Mouse (Mus musculus) right cerebral cortex, adult 18-20 months (tissue): Measurements from ENCODE around the gene 5330417H12Rik.

Experiments
- DNase-seq: peaks from one replicate; pipeline ENCODE4 v3.0.0; 2022; ENCODE audit warnings: mixed read lengths

5330417H12Rik gene

DNA sequence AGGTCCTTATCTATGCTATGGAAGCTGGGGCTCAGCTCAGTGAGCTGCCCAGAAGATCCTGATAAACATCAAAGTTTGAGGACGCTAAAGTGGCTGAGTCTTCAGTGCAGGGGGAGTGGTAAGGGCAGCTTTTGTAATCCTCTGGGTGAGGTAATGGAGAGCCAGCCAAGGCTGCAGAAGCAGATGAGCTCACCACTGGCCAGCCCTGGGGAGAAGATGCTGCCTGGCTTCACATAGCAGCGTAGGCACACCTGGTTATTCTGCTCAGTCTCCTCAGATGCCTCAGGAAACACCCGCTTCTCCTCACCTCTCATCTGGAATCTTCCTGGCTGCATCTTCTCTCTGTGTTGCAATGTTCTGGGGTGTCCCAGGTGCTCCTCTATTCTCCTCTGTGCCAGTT, 529 bp downstream of the 5330417H12Rik start:
- no peak for DNase-seq

DNA sequence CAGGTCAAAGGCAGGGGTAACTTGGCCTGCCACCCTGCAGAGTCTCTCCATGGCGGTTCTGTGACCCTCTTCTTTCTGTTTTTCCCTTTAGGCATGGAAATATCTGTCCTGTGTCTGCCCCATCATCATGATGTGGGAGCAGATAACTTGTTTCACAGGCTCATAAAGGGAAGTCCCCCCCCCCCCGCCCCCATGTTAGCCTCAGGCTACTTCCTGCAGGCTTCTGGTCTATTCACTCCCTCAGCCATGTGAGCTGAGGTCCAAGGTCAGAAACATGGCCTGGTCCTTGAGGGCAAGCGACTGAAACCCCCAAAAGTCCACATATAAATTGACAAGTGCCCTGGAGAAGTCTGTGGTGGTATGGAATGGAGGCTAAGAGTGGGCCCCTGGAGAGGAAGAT, 4.8 kb downstream of the 5330417H12Rik start:
- DNase-seq: no peak

DNA sequence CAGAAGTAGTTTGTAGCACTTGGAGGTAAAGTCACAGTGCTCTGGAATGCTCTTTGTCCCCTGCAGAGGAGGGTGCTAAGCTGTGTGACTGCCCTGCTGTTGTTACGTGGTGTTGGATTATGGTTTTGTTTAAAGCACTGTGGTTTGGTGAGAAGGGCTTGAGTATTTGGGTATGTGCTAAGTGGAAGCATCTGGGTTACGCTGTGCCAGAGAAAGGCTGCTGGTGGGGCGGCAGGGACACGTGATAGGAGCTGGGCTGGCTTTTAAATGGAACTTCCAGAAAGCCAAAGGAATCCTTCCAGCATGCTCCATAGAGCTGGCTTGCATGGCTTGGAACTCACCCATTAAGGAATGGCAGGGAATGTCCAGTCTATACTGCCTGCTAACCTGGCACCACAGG, 5.7 kb downstream of the 5330417H12Rik start:
- no peak for DNase-seq

DNA sequence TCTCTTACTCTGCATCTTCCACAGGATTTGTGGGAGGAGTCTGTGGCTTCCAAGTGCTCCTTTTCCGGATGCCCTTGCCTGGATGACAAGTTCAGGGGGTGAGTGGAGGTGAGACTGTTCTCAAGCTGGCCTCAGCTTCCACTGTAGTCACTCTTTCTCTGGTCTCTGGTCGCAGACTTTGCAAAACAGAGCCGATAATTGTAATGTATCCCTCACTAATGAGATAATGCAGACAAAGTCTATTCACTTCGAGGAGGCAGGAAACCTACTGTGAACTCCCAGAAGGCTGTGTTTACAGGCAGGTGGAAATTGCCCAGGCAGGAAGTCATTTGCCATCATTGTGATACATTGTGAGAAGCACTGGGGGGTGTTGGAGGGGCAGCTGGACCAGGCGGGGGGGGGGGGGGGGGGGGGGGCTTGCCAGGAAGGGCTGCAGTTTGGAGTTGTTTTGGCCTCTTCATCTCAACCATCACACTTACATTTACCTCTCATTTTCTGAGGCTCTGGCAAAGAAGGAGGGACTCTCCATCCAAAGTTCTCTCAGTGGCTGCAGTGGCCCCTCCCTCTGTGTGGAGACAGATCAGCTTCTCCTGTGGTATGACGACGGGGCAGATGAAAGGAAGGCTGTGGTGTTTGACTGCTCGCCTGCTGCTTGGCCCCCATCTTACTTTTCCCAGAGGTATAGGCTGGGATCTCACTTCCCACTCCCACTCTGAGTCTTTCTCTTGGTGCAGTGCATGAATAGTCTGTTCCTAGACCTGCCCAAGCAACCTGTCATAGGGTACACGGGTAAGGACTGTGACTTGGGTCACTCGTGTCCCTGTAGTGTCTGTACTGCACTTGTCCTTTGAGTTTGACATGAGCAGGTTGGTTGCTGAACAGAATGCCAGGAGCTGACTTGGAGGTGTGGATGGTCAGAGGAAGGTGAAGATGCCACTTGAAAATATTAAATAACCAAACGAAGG, 6.7 kb downstream of the 5330417H12Rik start:
- no peak for DNase-seq

DNA sequence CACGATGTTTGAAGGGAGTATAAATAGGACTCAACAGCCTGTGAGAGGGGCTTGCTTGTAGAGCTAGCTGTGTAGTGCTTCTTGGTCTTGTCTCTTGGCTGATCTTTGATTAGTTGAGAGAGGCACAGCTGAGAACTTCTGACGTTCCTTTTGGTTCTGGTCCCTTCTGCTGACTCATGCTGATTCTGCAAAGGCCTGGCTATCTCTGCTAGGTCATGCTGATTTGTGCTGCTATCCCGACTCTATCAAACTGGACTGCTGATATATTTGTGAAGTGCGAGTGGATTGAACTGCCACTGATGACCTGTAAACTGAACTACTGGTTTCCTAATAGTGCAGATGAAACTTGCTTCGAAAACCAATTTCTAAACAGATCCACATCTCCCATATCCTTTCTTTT, 14.1 kb downstream of the 5330417H12Rik start:
- DNase-seq: no peak

DNA sequence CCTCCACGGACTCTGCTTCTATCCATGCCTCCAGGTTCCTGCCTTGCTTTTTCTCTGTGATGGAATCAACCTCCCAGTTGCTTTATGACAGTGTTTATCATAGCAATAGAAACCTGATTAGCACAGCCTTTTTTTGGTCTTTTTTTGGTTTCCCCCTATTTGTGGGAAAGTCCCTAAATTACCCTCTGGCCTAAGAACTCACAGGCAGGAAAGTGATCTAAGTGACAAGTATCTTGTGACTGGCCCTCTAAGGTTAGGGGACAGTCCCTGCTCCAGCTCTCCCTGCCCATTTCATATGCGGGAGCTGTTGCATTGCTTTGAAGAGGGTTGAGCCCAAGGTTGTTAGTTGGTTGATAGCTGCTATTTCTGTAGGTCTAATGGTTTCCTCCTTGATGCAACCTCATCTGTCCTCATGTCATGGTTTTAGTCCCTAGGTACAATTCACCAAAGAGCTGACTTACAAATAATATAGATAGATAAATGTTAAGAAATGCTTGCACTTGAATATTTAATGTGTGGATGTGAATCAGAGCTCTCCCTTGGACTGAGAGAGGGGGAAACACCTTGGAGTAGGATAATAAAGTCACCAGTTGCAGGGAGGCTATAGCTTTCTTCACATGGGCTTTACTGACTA, 15.2 kb downstream of the 5330417H12Rik start:
- DNase-seq: no peak

- no peak for DNase-seq
Observed at GRCm38 (mm10) chr7:107607766-107608165, 17.2 kb downstream of the 5330417H12Rik start.

DNA sequence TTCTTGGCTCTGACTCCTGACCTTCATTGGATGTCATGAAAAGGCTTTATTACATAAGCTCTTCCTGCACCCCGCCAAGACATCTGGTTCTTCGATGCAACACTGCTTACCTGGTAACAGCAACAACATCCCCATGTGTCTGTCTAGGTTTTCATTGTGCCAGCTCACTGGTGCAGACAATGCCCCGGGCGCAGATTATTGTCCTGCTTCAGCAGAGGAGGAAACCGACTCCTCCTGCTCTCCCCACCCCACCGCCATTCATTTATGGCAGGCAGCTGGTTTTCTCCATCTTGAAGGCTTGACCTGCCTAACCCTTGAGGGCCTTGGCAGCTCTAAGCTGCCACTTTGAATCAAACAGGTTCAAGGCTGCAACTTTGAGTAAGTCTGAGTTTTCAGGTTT, 22.0 kb downstream of the 5330417H12Rik start:
- DNase-seq: no peak

DNA sequence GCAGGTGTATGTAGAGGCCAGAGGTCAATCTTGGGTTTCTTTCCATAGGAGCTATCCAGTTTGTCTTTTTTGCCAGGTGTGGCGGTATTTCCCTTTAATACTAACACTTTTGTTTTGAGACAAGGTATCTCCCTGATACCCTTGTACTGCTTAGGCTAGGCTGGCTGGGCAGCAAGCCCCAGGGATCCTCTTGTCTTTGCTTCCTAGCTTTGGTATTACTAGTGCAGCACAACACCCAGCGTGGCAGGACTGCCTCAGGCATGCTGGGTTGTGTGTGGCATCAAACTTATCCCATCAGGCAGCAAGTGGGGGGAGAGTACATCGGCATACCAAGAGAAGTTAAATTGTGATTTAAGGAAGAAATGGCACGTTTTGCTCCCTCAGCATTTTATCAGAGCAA, 22.5 kb downstream of the 5330417H12Rik start:
- DNase-seq: no peak

GRCm38 (mm10) chr7:107600651-107601050, 24.3 kb downstream of the 5330417H12Rik start:
- DNase-seq: no peak

GRCm38 (mm10) chr7:107597956-107598355, 27.0 kb downstream of the 5330417H12Rik start:
- DNase-seq: no peak

GRCm38 (mm10) chr7:107596753-107597152, 28.2 kb downstream of the 5330417H12Rik start:
- DNase-seq: no peak

DNA sequence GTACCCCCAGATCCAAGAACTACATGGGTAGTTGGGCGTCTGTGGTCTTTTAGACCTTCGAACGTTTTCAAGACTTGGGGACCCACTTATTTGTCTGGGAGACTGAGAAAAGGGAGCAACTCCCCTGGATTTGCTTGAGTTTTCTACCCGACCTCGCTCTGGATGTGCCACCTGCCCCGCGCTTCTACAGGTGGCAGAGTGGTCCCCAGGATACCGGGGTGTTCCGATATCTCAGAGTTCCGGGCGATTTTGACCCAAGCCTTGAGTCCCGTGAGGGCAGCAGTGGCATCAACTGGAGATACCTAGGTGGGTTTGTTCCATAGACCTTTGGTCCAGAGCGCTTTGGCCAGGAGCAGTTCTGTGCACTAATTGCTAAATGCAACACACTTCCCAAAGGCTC, 29.5 kb downstream of the 5330417H12Rik start:
- DNase-seq: no peak

DNA sequence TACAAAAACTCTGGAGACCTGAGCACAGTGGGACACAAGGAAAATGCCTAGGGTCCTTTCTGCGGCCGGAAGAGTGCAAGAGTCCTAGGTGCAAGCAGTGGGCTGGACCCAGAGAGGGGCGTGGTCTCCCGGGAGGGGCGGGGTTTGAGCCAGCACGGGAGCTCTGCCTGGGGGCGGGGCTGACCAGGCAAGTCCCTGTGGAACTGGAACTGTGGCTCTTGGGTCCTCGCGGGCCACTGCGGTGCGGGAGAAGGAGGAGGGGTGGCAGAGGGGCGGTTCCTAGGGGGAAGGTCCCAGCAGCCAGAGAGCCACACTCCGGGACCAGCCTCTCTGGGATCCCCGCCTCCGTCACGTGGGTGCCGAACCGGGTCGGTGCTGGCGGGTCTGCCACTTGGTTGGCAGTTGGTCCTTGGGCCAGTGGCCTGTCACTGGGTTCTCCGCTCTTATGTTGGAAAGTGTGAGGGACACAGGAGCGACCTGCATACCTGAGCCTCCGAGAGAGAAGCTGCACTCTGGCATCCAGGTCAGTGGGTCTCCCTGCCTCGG, 30.0 kb downstream of the 5330417H12Rik start, which contains the start of gene Ppfibp2:
Ppfibp2 (plus strand) TSS at position 351 of the 546 bp plus-strand sequence.
- peak; percentile 88 for DNase-seq

DNA sequence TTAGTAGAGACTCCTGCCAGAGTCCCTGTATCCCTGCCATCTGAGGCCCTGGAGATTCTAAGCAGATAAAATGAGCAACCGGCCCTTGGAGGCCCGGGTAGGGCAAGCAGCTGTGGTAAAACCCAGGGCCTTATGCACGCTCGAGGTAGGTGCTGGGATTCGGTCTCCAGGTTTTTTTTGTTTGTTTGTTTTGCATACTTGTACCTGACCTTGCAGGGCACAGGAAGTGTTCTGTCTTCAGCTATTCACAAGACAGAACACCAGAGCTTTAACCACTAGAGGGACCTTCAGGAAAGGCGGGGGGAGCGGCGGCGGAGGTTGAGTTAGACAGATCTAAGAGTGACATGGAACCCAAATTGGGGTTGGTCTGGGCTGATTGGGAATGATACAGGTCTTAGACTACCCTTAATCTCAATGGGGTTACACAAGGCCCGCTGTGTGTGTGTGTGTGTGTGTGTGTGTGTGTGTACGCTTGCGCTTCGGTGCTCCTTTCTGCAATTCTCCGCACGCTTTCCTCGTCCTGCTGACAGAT, 30.6 kb downstream of the 5330417H12Rik start:
- peak; percentile 32 for DNase-seq

GRCm38 (mm10) chr7:107593904-107594303, 31.1 kb downstream of the 5330417H12Rik start:
- DNase-seq: no peak

DNA sequence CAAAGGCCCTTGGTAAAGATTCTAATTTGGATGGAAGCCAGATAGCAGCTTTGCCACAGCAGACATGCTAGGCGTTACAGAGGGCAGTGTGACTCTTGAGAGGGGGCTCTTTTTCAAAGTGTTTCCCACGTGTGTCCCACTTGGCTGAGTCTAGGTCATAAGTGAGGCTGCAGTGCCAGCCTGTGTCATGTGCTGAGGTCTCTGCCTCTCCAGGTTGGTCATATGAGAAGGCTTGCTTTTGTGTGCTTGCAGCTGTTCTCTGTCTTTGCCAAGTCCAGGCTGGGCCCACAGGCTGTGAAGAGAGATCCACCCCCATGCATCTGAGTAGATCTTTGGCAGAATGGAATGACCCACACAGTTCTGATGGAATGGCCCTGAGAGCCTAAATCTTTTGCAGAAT, 32.3 kb downstream of the 5330417H12Rik start:
- DNase-seq: peak; percentile 24

- DNase-seq: no peak
Observed at GRCm38 (mm10) chr7:107574276-107574675, 50.7 kb downstream of the 5330417H12Rik start.
